Mouse (Mus musculus): ENCODE data around the gene Fam219b. TPM values are rescaled to one million over a fixed set of nuclear protein-coding genes. Genes with fewer than 3 reads are reported as not detected.

Fam219b gene
- polyA plus RNA-seq, 1 experiment from 2014 or later, result 21.0 TPM

DNA sequence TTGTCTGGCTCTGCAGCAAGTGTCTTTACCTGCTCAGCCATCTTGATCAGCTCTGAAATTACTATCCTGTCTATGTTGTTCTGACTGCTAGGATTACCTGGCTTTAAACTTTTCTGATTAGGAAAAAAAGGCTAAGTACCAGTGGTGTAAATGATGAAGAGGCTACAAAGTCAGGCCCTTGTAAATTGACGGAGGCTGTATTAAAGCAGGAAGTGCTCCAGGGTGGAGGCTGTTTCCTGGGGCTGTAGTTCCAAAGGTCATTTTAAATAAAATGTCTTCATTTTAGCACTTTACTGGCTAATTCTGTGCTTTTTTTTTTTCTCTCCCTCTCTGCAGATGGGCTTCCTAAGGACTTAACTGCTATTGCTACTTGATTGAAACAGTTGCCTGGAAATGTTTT is 5.4 kb upstream of the Fam219b start:
- Histone ChIP-seq H3K9me3 (no peaks in the 10 kb centered on the region), H3K4me2 (replicated peaks) (no peak overlapping the region), H3K4me3 (no peak overlapping the region), H3K27me3 (no peaks in the 10 kb centered on the region), H3K9ac (replicated peaks) (no peak overlapping the region), H3K27ac (replicated peaks) (no peak overlapping the region), H3K4me1 (peaks cover 6% of the 10 kb centered on the region), H3K36me3 (peaks cover 37% of the 10 kb centered on the region)
- 90% methylated on average over 1 of the region's 1 CpGs for WGBS
- no peak for ATAC-seq (ENCODE audit: low FRiP score, low read depth)

DNA sequence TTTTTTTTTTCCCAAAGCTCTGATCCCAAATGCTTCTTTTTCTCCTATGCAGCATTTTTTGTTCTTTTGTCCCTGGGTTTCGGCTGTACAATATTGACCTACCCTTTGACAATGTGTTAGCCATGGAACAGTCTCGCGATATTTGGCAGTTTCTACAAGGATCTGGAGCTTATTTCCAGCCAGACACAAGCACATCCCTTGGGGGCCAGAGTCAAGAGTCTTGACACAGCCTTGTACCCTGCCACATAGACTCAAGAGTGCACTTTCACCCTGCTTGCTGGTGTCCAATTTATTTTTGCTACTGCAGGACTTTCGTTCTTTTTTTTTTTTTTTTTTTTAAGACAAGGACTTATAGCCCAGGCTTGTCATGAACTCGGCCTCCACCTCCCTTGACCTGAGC is 966 bp upstream of the Fam219b start:
- 0 out of 2 replicates have a peak overlapping the region, but pooled peaks have one; percentile 83 for H3K4me3 ChIP-seq
- peak overlapping the region; percentile 86; the same call in 1 of the 2 replicates for H3K9ac ChIP-seq (replicated peaks)
- H3K9me3 ChIP-seq, result no peaks in the 10 kb centered on the region
- ATAC-seq (ENCODE audit: low FRiP score, low read depth), result no peak
- H3K4me1 ChIP-seq, result peaks cover 22% of the 10 kb centered on the region
- no peak overlapping the region for H3K27ac ChIP-seq (replicated peaks)
- H3K4me2 ChIP-seq (replicated peaks), result peak overlapping the region; percentile 88
- 88% methylated on average over 5 of the region's 5 CpGs for WGBS
- no peaks in the 10 kb centered on the region for H3K27me3 ChIP-seq
- H3K36me3 ChIP-seq, result peaks cover 45% of the 10 kb centered on the region

DNA sequence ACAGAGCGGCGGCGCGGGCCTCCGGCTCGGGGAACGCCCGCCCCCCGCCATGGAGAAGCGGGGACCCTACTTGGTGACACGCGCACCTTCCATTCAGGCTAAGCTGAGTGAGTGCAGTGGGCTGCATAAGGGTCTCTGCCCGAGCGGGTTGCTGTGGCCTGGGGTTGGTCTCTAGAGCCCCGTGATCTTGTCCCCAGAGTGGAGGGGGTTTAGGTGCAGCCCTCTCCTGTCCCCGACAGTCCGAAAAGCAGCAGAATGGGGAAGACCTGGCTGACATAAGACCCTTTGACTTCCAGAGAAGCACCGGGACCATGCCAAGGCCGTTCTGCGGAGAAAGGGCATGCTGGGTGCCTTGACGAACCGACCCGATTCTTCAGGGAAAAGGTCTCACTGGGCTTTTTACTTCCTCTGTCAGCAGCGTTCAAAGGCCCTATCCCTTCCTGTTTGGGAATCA is 427 bp downstream of the Fam219b start:
- peak; percentile 76 for ATAC-seq (ENCODE audit: low FRiP score, low read depth)
- Histone ChIP-seq H3K27me3 (no peaks in the 10 kb centered on the region), H3K4me3 (peak overlapping the region; percentile 83), H3K4me1 (peaks cover 22% of the 10 kb centered on the region), H3K9me3 (no peaks in the 10 kb centered on the region), H3K9ac (replicated peaks) (peak overlapping the region; percentile 86), H3K27ac (replicated peaks) (peak overlapping the region; percentile 86), H3K4me2 (replicated peaks) (peak overlapping the region; percentile 88), H3K36me3 (peaks cover 41% of the 10 kb centered on the region)
- WGBS, result under 1% methylated on average over 24 of the region's 24 CpGs

DNA sequence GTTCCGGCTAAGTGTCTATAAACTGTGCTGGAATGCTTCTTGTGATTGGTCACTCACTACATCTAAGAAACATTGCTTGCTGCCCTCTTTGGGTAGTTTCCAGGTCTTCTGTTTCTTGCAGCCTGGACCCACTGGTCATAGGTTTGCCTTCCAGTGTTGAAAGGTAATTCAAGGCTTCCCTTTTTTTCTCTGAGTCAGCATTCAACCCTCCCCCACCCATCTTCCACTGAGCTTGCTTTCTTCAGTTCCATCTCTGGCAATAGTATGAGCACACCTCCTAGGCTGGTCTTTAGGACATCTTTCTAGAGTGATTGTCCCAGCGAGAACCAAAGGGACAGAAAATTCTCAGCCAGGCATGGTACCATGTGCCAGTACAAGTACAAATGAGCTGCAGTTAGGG is 2.2 kb downstream of the Fam219b start:
- WGBS, result 94% methylated on average over 2 of the region's 2 CpGs
- Histone ChIP-seq H3K9ac (replicated peaks) (no peak overlapping the region), H3K36me3 (peaks cover 44% of the 10 kb centered on the region)

DNA sequence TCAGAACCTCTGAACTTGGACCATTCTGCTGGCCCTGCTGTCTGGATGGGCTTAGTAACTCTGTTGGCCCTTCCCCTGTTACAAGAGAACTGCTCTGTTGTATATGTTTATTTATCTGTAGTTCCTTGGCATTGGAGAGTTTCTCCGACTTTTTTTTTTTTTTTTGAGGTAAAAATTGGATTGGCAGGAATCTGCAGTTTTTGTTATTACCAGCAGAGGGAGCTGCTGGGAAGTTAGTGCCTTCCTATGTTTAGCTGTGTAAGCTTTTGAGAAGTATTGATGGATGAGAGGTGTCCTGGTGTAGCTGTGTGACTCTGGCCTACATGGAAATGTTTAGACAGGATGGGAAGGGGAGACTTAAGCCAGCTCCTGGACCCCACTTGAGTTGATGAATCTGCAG is 4.0 kb downstream of the Fam219b start:
- H3K4me1 ChIP-seq, result peaks cover 22% of the 10 kb centered on the region
- H3K36me3 ChIP-seq, result peaks cover 57% of the 10 kb centered on the region
- no peak for ATAC-seq (ENCODE audit: low FRiP score, low read depth)
- 28% methylated on average over 1 of the region's 1 CpGs for WGBS
- no peak overlapping the region for H3K4me3 ChIP-seq
- H3K27me3 ChIP-seq, result no peaks in the 10 kb centered on the region
- H3K4me2 ChIP-seq (replicated peaks), result no peak overlapping the region
- no peak overlapping the region for H3K9ac ChIP-seq (replicated peaks)
- no peaks in the 10 kb centered on the region for H3K9me3 ChIP-seq
- no peak overlapping the region for H3K27ac ChIP-seq (replicated peaks)

More for the DNA sequence above, 2.2 kb downstream of the Fam219b start:
- ATAC-seq (ENCODE audit: low FRiP score, low read depth), result no peak
- no peak overlapping the region for H3K27ac ChIP-seq (replicated peaks)
- no peaks in the 10 kb centered on the region for H3K9me3 ChIP-seq
- no peaks in the 10 kb centered on the region for H3K27me3 ChIP-seq
- peaks cover 22% of the 10 kb centered on the region for H3K4me1 ChIP-seq
- H3K4me3 ChIP-seq, result no peak overlapping the region
- H3K4me2 ChIP-seq (replicated peaks), result no peak overlapping the region

DNA sequence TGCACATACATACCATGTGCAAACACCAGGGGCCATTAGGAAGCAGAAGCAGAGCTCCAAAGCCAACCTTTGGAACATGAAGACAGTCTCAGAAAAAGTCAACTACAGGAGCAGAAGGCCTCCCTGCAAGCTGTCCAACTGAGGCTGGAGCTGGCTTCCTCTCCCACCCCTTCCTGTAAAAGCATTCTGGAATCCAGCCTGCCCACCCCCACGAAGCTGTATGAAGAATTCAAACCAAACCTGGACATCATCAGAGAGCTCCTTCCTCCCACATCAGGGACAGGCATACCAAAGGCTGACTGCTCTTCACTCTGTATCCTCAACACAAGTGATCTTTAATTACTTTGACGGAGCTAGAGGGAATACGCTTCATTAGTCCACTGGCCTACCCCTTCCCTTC is 6.6 kb downstream of the Fam219b start:
- Histone ChIP-seq H3K4me2 (replicated peaks) (no peak overlapping the region), H3K4me1 (peaks cover 3% of the 10 kb centered on the region), H3K9ac (replicated peaks) (no peak overlapping the region), H3K4me3 (no peak overlapping the region), H3K9me3 (no peaks in the 10 kb centered on the region), H3K27ac (replicated peaks) (no peak overlapping the region), H3K27me3 (no peaks in the 10 kb centered on the region), H3K36me3 (peaks cover 82% of the 10 kb centered on the region)
- 78% methylated on average over 3 of the region's 3 CpGs for WGBS
- no peak for ATAC-seq (ENCODE audit: low FRiP score, low read depth)

DNA sequence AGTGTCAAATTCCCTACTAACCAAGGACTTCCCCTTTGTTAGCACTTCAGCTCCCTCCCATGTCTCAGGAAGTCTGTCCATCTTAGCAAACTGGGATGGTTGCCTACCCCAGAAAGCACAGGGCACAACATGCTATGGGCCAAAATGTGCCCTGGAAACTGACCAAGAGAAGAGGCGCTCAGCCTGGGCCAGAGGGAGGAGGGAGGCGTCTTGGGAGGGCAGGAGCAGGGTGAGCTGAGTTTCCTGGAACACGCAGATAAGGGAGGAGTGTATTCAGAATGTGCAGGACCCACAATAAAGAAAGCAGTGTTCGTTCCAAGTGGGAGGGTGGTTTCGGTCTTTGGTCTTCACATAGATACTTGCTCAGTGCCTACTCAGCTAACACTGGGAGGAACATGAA is 10.0 kb downstream of the Fam219b start:
- Histone ChIP-seq H3K4me2 (replicated peaks) (no peak overlapping the region), H3K9ac (replicated peaks) (no peak overlapping the region), H3K27ac (replicated peaks) (no peak overlapping the region), H3K9me3 (no peaks in the 10 kb centered on the region), H3K4me3 (no peak overlapping the region), H3K27me3 (no peaks in the 10 kb centered on the region), H3K4me1 (peaks cover 7% of the 10 kb centered on the region), H3K36me3 (peaks cover 81% of the 10 kb centered on the region)
- ATAC-seq (ENCODE audit: low FRiP score, low read depth), result no peak
- WGBS, result 84% methylated on average over 5 of the region's 5 CpGs

DNA sequence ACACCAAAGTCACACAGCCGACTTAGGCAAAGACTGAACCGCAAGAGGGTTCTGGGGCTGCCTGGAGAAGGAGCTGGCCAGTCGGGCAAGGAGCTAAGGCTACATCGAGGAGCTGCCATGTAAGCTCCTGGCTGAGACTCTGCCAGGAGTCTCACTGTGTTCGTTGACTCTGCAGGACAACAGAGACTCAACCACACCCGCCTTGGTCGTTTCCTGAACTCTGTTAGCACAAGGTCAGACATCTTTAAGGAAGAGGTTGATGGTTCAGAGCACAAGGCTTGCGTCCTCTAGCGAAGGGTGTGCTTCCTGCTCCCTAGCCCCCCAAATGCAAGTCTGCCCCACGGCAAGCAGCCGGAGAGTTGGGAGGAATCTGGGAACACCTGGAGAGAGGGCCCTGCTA is 10.5 kb downstream of the Fam219b start:
- Histone ChIP-seq H3K9me3 (no peaks in the 10 kb centered on the region), H3K27me3 (no peaks in the 10 kb centered on the region), H3K27ac (replicated peaks) (no peak overlapping the region), H3K4me2 (replicated peaks) (no peak overlapping the region), H3K4me3 (no peak overlapping the region), H3K36me3 (peaks cover 75% of the 10 kb centered on the region), H3K9ac (replicated peaks) (no peak overlapping the region), H3K4me1 (peaks cover 7% of the 10 kb centered on the region)
- 91% methylated on average over 11 of the region's 11 CpGs for WGBS
- ATAC-seq (ENCODE audit: low FRiP score, low read depth), result no peak

DNA sequence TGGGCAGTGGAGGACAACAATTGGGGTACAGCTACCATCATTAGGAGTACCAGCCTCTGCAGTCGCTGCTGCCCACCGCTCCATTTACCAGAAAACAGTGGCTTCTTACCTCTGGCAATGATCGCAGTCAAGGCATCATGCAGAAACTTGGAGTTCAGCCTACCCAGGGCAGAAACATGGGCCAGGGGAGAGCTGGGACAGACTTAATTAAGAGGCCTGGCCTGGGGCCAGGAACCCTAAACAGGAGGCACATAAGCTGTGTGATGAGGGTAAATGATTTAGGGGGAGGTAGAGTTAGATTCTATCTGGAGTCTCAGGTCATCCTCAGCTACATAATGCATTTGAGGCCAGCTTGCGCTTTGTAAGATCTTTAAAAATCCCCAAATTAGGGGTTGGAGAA is 11.9 kb downstream of the Fam219b start:
- ATAC-seq (ENCODE audit: low FRiP score, low read depth), result no peak
- H3K36me3 ChIP-seq, result peaks cover 62% of the 10 kb centered on the region
- H3K4me3 ChIP-seq, result no peak overlapping the region
- WGBS, result 95% methylated on average over 4 of the region's 4 CpGs
- H3K9me3 ChIP-seq, result no peaks in the 10 kb centered on the region
- H3K4me1 ChIP-seq, result peaks cover 13% of the 10 kb centered on the region
- H3K27ac ChIP-seq (replicated peaks), result no peak overlapping the region
- no peaks in the 10 kb centered on the region for H3K27me3 ChIP-seq
- no peak overlapping the region for H3K4me2 ChIP-seq (replicated peaks)
- no peak overlapping the region for H3K9ac ChIP-seq (replicated peaks)

DNA sequence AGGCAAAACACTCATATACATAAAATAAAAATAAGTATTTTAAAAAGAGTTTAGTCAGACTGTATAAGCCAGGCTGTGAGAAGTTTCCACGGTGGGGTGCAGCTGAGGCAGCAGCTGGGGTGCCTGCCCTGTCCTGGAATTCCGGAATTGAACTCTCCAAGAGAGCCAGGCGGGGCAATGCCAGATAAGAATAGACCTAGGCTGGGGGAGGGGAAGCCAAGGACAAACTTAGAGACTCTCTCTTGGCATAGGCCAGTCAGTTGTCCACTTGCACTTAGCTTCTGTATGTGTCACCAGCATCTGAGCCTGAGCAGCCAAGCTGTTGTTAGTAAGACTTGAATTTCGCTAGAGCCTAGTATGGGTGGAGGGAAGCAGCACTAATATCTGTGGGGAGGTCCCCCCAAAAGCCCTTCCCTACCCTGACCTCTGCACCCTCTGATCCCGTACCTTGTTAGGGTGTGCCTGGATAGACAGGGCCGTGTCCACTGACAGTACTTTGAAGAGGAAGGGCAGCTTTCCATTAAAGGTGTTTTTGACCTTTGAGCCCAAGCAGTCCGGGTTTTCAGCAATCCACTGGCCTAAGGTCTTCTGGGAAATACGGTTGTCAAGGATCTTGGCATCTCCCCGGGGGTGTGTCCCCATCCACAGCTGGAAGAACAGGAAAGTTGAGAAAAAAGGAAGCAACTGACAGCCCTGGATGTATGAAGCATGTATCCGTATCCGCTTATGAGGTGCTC is 13.0 kb downstream of the Fam219b start:
- Histone ChIP-seq H3K9ac (replicated peaks) (no peak overlapping the region), H3K27ac (replicated peaks) (no peak overlapping the region), H3K4me1 (peaks cover 17% of the 10 kb centered on the region), H3K27me3 (no peaks in the 10 kb centered on the region), H3K36me3 (peaks cover 51% of the 10 kb centered on the region), H3K4me3 (no peak overlapping the region), H3K4me2 (replicated peaks) (no peak overlapping the region), H3K9me3 (no peaks in the 10 kb centered on the region)
- no peak for ATAC-seq (ENCODE audit: low FRiP score, low read depth)
- WGBS, result 91% methylated on average over 11 of the region's 11 CpGs

DNA sequence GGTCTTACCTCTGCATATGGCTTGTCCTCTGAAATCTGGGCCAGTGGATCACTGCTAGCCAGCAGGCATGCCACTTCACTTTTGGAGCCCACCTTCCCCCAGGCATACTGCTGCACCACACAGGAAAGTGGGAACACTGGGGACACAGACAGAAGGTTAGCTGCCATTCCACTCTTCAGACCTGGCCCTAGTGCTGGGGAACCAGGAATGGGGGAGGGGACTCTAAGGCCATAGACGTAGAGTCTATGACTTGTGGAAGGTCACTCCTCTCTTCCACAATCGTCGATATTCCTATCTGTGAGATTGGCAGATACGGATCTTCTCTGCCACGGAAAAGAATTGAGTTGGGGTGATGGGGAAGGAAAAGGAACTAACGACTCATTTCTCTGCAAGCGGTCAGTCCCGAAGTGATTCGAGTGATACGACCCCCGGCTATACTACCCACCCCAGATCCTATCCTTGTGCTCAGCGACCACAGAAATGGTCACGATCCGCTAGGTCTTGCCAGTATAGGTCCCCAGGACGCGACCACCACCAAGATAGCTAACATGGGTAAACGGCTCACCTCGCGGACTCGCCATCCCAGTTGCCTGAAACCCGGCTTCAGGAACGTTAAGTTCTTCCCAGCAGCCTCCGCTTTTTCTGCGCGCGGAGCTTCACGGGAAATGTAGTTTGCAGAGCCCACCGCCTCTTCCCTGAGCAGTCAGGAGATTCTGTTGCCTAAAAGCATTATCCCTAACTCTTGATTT is 15.0 kb downstream of the Fam219b start, which contains the start of gene Mpi:
Gene Mpi (minus strand): TSS at position 625 of the 749 bp plus-strand sequence.
- Histone ChIP-seq H3K4me2 (replicated peaks) (peak within 1 kb of the TSS; percentile 87), H3K27ac (replicated peaks) (no peak within 1 kb of the TSS), H3K9ac (replicated peaks) (peak within 1 kb of the TSS; percentile 75), H3K9me3 (no peaks in the 10 kb centered on the region), H3K4me3 (peak within 1 kb of the TSS; percentile 69), H3K36me3 (peaks cover 32% of the 10 kb centered on the region), H3K4me1 (peaks cover 17% of the 10 kb centered on the region), H3K27me3 (no peaks in the 10 kb centered on the region)
- peak; percentile 72; the same call in 1 of the 2 replicates for ATAC-seq (ENCODE audit: low FRiP score, low read depth)
- WGBS, result 1% methylated on average over 28 of the region's 28 CpGs

DNA sequence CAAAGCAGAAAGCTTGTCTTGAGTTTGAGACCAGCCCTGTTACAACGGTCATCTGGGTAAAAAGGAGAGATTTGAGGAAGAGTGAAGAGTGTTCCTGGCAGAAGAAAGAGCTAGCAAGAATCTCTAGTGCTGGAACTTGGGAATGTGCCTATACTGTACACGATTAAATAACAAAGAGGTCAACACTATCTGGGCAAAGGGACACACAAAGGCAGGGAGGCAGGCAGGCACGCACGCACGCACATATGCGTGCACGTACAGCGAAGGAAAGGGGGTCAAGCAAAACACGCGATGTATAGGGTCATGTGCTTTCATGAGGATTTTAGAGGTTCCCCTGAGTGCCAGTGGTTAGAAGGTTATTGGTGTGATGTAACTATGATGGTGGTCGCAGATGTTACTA is 15.8 kb downstream of the Fam219b start:
- Histone ChIP-seq H3K4me1 (peaks cover 17% of the 10 kb centered on the region), H3K36me3 (peaks cover 24% of the 10 kb centered on the region), H3K27ac (replicated peaks) (no peak overlapping the region), H3K9me3 (no peaks in the 10 kb centered on the region), H3K4me3 (no peak overlapping the region), H3K4me2 (replicated peaks) (no peak overlapping the region), H3K9ac (replicated peaks) (no peak overlapping the region), H3K27me3 (no peaks in the 10 kb centered on the region)
- WGBS, result 71% methylated on average over 11 of the region's 11 CpGs
- ATAC-seq (ENCODE audit: low FRiP score, low read depth), result no peak; the same call in 1 of the 2 replicates

Measured in midbrain, embryonic 12.5 days (tissue).